Mouse (Mus musculus) layer of hippocampus, postnatal 25 days (tissue): ENCODE data around the gene Ankrd55. TPM values are rescaled to one million over a fixed set of nuclear protein-coding genes. Genes with fewer than 3 reads are reported as not detected.

Experiments
- DNase-seq, 2 experiments: peaks; one replicate each; pipeline ENCODE4 v3.0.0; 2022; ENCODE audit warnings: mixed read lengths in 2 of 2, low spot score in 1 of 2; ENCODE audit errors: extremely low spot score in 1 of 2
- total RNA-seq, 2 experiments: library from RNA; stranded (reverse); gene quantifications; 2 replicates each; pipeline ENCODE4 v1.2.3; 2021

The Ankrd55 gene
- total RNA-seq, 2 experiments from 2014 or later = 3.5 to 4.3 TPM

GRCm38 (mm10) chr13:112340761-112341160 is 52.5 kb downstream of the Ankrd55 start:
- DNase-seq = no peak

GRCm38 (mm10) chr13:112342971-112343627 is 54.8 kb downstream of the Ankrd55 start:
- DNase-seq = no peak

GRCm38 (mm10) chr13:112343628-112344009 is 55.4 kb downstream of the Ankrd55 start:
- no peak for DNase-seq

- no peak for DNase-seq
Measured at GRCm38 (mm10) chr13:112344270-112344864, 56.1 kb downstream of the Ankrd55 start.

- DNase-seq = no peak
Measured at GRCm38 (mm10) chr13:112345542-112345941, 57.3 kb downstream of the Ankrd55 start.

- no peak for DNase-seq
Measured at GRCm38 (mm10) chr13:112346031-112346430, 57.8 kb downstream of the Ankrd55 start.

- DNase-seq = no peak
Measured at GRCm38 (mm10) chr13:112346659-112347142, 58.5 kb downstream of the Ankrd55 start.

- DNase-seq = no peak
Measured at GRCm38 (mm10) chr13:112348250-112348649, 60.0 kb downstream of the Ankrd55 start.

GRCm38 (mm10) chr13:112348896-112349484 is 60.7 kb downstream of the Ankrd55 start:
- DNase-seq = no peak

GRCm38 (mm10) chr13:112349500-112349899 is 61.2 kb downstream of the Ankrd55 start:
- DNase-seq = no peak

- DNase-seq = no peak
Measured at GRCm38 (mm10) chr13:112351943-112352342, 63.7 kb downstream of the Ankrd55 start.

- DNase-seq = no peak
Measured at GRCm38 (mm10) chr13:112354109-112354867, 66.0 kb downstream of the Ankrd55 start.

GRCm38 (mm10) chr13:112354958-112355357 is 66.7 kb downstream of the Ankrd55 start:
- DNase-seq = no peak

- no peak for DNase-seq
Measured at GRCm38 (mm10) chr13:112355794-112356486, 67.7 kb downstream of the Ankrd55 start.

GRCm38 (mm10) chr13:112361575-112361974 is 73.3 kb downstream of the Ankrd55 start:
- DNase-seq = no peak

GRCm38 (mm10) chr13:112363218-112363617 is 75.0 kb downstream of the Ankrd55 start:
- no peak for DNase-seq

GRCm38 (mm10) chr13:112363746-112364145 is 75.5 kb downstream of the Ankrd55 start:
- no peak for DNase-seq

GRCm38 (mm10) chr13:112364698-112365097 is 76.4 kb downstream of the Ankrd55 start:
- DNase-seq = no peak

- no peak for DNase-seq
Measured at GRCm38 (mm10) chr13:112365303-112365702, 77.1 kb downstream of the Ankrd55 start.

GRCm38 (mm10) chr13:112365762-112366161 is 77.5 kb downstream of the Ankrd55 start:
- no peak for DNase-seq
